Mouse (Mus musculus) forebrain, embryonic 11.5 days (tissue): ENCODE data around the gene Gm5485. TPM values are rescaled to one million over a fixed set of nuclear protein-coding genes. Genes with fewer than 3 reads are reported as not detected.

Experiments used
- ATAC-seq: fragments of 200-750 bp; cut with Nextera tagmentation; replicated peaks from 2 replicates; pipeline ENCODE4 v1.8.0; 2017; ENCODE audit warnings: moderate TSS enrichment; ENCODE audit not compliant: low FRiP score
- DNase-seq: peaks from one replicate; pipeline ENCODE4 v3.0.0-alpha.2; 2017; ENCODE audit warnings: low spot score
- H3K27ac ChIP-seq: fragments of 300-500 bp; sonication (generic); 2 replicates; pipeline ENCODE4 v1.5.1; 2014; ENCODE audit warnings: low read depth, low read length
- H3K27me3 ChIP-seq: fragments of 300-500 bp; sonication (generic); 2 replicates; pipeline ENCODE4 v1.6.1; 2014; ENCODE audit warnings: mild to moderate bottlenecking, low read length, mixed read lengths; ENCODE audit not compliant: control insufficient read depth, insufficient read depth
- H3K36me3 ChIP-seq: fragments of 300-500 bp; sonication (generic); 2 replicates; pipeline ENCODE4 v1.6.1; 2014; ENCODE audit warnings: mild to moderate bottlenecking, low read length, moderate library complexity, mixed read lengths; ENCODE audit not compliant: control insufficient read depth, insufficient read depth
- H3K4me1 ChIP-seq: fragments of 300-500 bp; sonication (generic); replicated peaks from 2 replicates; pipeline ENCODE4 v1.6.1; 2014; ENCODE audit warnings: low read length, mixed read lengths; ENCODE audit not compliant: control insufficient read depth, insufficient read depth
- H3K4me2 ChIP-seq: fragments of 300-500 bp; sonication (generic); 2 replicates; pipeline ENCODE4 v1.6.1; 2014; ENCODE audit warnings: low read depth, mild to moderate bottlenecking, low read length, moderate library complexity, mixed read lengths; ENCODE audit not compliant: severe bottlenecking
- H3K4me3 ChIP-seq: fragments of 300-500 bp; sonication (generic); 2 replicates; pipeline ENCODE4 v1.5.1; 2014; ENCODE audit warnings: low read depth, low read length
- H3K9ac ChIP-seq: fragments of 300-500 bp; sonication (generic); 2 replicates; pipeline ENCODE4 v1.6.1; 2014; ENCODE audit warnings: low read length
- H3K9me3 ChIP-seq: fragments of 300-500 bp; sonication (generic); 2 replicates; pipeline ENCODE4 v1.6.1; 2016; ENCODE audit warnings: low read length, mixed read lengths; ENCODE audit not compliant: control insufficient read depth
- WGBS: fragments of 180-500 bp; shearing (Covaris S2); extraction: QIAGEN DNeasy Blood & Tissue Kit; methylation state at CpG from one replicate; pipeline ENCODE4 v1.1.7; 2014; 5-methylcytosine and 5-hydroxymethylcytosine counted together
- polyA plus RNA-seq: library from polyadenylated mRNA; unstranded; fragments of >200 nt; fragmentation: Nextera tagmentation; extraction: Ambion mirVana; gene quantifications from 2 replicates; pipeline ENCODE4 v1.2.1, GENCODE M21; 2014

The Gm5485 gene
- polyA plus RNA-seq, 1 experiment from 2014 or later = not detected

DNA sequence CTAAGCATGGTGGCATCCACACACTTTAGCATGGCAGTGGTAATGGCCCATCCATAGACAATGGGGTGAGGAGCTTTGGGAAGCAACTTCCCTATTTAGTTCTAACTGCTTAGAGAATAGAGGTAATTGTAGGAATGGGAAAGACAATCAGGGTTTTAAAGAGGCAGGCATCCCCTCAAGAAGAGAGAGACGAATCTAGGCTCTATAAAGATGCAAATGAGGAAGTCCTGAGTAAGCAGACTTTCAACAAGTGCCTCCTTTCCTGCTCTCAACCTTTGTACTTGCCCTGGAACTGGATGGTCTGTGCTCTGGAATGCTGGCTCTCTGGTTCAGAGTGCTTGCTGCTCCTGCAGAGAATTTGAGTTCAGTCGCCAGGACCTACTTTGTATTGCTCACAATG lies 10.3 kb upstream of the Gm5485 start:
- Histone ChIP-seq H3K27me3 (no peaks in the 10 kb centered on the region), H3K36me3 (no peaks in the 10 kb centered on the region), H3K9me3 (no peaks in the 10 kb centered on the region), H3K4me1 (no peaks in the 10 kb centered on the region), H3K27ac (no peak overlapping the region), H3K9ac (no peak overlapping the region), H3K4me2 (no peak overlapping the region), H3K4me3 (no peak overlapping the region)
- 16% methylated on average over 2 of the region's 2 CpGs for WGBS
- DNase-seq (no peak), ATAC-seq (no peak)

DNA sequence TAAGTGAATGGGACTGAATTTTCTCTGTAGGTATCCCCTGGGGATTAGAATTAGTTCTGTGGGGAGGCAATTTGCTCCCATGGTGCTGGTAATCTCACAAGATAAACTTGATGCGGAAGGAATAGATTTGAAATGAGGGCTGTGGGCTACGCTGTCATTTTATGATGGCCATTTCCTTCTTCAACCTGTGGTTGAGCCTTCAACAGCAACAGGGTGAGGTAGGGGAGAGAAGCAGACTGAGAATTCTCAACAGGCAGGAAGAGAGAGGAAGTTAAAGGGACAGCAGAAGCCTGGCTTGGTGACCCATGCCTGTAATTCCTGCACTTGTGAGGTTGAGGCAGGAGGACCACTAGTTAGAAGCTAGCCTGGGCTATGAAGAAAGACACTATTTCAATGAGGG lies 6.8 kb upstream of the Gm5485 start:
- Histone ChIP-seq H3K4me3 (no peak overlapping the region), H3K36me3 (no peaks in the 10 kb centered on the region), H3K27ac (no peak overlapping the region), H3K9ac (no peak overlapping the region), H3K4me1 (no peaks in the 10 kb centered on the region), H3K27me3 (no peaks in the 10 kb centered on the region), H3K4me2 (no peak overlapping the region), H3K9me3 (no peaks in the 10 kb centered on the region)
- WGBS = 68% methylated on average over 2 of the region's 2 CpGs
- DNase-seq (no peak), ATAC-seq (no peak)

DNA sequence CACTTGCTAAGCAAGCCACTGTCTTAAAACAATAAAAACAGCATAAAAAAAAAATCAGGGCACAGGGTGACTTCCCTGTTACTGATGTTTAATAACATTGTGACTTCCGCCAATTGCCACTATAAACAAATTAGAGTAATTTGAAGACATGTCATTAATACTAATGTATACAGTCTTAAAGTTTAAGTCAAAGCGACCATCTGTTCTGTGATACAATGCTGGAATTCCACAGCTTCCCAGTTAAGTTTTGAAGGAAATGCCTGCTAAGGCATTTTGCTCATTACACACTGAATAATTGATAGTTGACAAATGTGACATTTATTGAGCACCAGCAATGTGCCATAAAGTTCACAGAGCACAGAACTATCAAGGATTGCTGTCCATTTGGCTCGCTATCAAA lies 6.3 kb upstream of the Gm5485 start:
- 89% methylated on average over 3 of the region's 3 CpGs for WGBS
- Histone ChIP-seq H3K9ac (no peak overlapping the region), H3K4me2 (no peak overlapping the region), H3K9me3 (no peaks in the 10 kb centered on the region), H3K27me3 (no peaks in the 10 kb centered on the region), H3K4me1 (no peaks in the 10 kb centered on the region), H3K27ac (no peak overlapping the region), H3K4me3 (no peak overlapping the region), H3K36me3 (no peaks in the 10 kb centered on the region)
- DNase-seq (no peak), ATAC-seq (no peak)

DNA sequence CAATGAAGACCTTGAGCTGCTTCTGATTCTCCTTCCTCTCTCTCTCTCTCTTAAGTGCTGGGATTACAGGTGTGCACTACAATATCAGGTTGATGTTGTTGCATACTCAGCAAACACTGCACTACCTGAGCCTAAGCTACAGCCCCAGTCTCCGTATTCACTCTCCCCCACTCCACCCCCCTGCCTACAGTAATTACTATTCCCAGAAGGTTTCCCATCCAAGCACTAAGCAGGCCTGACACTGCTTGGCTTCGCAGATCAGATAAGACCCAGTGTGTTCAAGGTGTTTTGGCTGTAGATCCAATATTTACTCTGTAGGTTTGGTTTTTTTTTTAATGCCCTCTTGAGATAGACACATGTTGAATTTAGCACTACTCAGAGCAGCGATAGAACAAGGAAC lies 2.1 kb downstream of the Gm5485 start:
- no peak overlapping the region for H3K27ac ChIP-seq
- no peaks in the 10 kb centered on the region for H3K27me3 ChIP-seq
- no peak for DNase-seq
- WGBS = 70% methylated on average over 3 of the region's 3 CpGs
- no peak for ATAC-seq
- H3K36me3 ChIP-seq = no peaks in the 10 kb centered on the region
- no peak overlapping the region for H3K4me2 ChIP-seq
- H3K9me3 ChIP-seq = no peaks in the 10 kb centered on the region
- H3K9ac ChIP-seq = no peak overlapping the region
- no peaks in the 10 kb centered on the region for H3K4me1 ChIP-seq
- no peak overlapping the region for H3K4me3 ChIP-seq

DNA sequence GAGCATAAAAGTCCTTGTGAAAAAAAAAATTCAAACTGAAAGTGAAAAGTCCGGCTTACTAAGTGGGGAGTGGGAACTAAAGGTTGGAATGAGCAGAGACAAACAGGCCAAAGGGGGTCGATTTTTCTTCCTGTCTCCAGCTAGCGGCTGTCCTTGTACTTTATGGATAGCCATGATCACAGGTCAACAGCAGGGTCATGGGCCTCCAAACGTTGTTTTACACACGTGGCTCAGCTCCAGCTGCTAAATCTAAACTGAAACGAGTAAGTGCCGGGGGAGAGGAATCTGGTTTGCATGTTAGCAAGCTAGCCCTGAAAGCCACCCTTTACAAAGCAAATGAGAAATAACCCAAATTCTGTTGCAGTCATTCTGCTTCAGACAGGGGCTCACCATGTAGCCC lies 2.6 kb downstream of the Gm5485 start:
- Histone ChIP-seq H3K36me3 (no peaks in the 10 kb centered on the region), H3K9me3 (no peaks in the 10 kb centered on the region), H3K27me3 (no peaks in the 10 kb centered on the region), H3K9ac (no peak overlapping the region), H3K27ac (no peak overlapping the region), H3K4me1 (no peaks in the 10 kb centered on the region), H3K4me3 (no peak overlapping the region), H3K4me2 (no peak overlapping the region)
- WGBS = 78% methylated on average over 7 of the region's 7 CpGs
- DNase-seq (no peak), ATAC-seq (no peak)

DNA sequence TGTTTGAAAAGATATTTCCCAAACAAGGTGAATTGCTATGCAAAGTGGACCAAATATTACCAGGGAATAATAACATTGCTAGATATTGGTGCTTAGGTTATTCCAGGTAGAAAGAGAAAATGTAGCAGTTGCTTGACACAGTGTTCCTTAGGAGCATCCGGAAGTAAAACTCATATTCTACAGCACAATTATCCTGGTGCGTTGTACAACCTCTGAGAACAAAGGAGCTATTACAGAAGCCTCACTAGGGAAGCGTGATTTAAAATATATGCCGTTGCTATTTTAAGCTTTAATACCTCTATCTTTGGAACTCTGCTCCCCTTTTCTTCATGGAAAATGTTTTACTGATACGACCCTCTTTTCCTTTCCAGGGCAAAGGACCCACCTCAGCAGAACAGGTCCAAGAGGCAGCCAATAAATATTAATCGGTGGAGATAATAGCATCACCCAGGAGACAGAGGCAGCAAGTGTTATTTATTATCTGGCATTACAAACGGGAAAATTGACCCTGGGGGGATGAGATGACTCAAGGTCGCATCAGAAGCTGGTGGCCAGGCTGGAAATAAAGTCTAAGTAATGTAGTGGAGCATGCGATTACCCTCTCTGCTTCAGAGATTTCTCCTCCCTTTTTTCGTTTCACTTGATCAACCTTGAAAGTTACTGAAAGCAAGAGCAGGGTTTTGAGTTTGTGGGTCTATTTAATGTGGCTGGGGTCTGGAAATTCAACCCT lies 6.4 kb downstream of the Gm5485 start:
- Histone ChIP-seq H3K9ac (no peak overlapping the region), H3K4me3 (no peak overlapping the region), H3K4me1 (no peaks in the 10 kb centered on the region), H3K36me3 (no peaks in the 10 kb centered on the region), H3K4me2 (no peak overlapping the region), H3K27me3 (no peaks in the 10 kb centered on the region), H3K27ac (no peak overlapping the region), H3K9me3 (no peaks in the 10 kb centered on the region)
- ATAC-seq = no peak
- 82% methylated on average over 10 of the region's 10 CpGs for WGBS
- DNase-seq = no peak

DNA sequence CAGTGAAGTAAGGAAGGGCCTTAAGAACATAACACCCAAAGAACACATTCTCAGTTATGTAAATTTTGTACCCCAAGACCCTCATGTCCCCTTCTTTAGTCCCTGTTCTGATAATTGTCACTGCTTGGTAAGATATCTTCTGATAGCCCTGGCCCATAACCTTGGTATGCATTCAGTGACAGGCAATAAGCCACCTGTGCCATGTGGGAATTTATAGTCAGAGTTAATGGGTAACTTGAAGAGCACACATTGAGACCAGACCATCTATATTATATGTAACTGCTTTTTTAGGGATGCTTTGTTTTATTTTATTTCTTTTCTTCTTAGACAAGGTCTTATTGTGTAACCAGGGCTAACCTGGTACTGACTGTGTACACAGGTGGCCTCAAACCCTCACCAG lies 8.2 kb downstream of the Gm5485 start:
- Histone ChIP-seq H3K36me3 (no peaks in the 10 kb centered on the region), H3K27ac (no peak overlapping the region), H3K27me3 (no peaks in the 10 kb centered on the region), H3K4me3 (no peak overlapping the region), H3K9me3 (no peaks in the 10 kb centered on the region), H3K4me2 (no peak overlapping the region), H3K4me1 (no peaks in the 10 kb centered on the region), H3K9ac (no peak overlapping the region)
- ATAC-seq (no peak), DNase-seq (no peak)

DNA sequence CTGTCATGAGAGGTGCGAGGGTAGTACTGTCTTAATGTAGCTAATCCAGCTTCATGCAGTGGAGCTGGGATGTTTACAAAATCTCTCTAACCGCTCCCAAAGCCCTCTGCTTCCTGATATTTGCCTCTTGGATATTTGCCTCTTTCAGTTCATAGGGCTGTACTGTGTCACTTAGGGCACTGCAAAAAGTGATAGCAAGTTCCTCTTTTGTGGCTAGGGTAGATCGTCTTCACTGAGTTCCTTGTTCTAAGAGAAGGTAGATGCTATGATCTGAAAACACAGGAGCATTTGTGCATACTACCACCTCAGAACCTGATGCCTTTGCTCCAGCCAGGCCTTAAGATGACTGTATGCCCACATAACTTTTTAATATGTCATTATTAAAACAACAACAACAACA lies 8.8 kb downstream of the Gm5485 start:
- WGBS = 96% methylated on average over 3 of the region's 3 CpGs
- H3K4me1 ChIP-seq = no peaks in the 10 kb centered on the region

DNA sequence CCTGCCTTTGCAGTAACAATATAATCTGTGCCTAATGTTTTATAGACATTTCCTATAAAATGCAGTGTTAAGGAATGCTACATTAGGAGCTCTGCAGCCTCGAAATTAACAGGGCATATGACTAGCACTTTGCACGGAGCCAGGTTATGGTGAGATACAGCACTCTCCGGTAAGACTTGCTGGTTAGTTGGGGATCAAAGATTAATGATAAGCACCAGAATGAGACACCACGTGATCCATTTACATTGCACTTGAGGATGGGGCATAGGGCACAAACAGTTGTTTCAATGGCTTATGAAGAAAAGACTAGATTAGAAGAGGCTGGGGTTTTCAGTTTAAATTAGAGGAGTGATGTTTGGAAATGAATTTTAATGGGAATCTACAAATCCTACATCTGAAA lies 9.3 kb downstream of the Gm5485 start:
- no peaks in the 10 kb centered on the region for H3K36me3 ChIP-seq
- 88% methylated on average over 4 of the region's 4 CpGs for WGBS

More for the DNA sequence above, 8.8 kb downstream of the Gm5485 start:
- Histone ChIP-seq H3K27me3 (no peaks in the 10 kb centered on the region), H3K9me3 (no peaks in the 10 kb centered on the region), H3K27ac (no peak overlapping the region), H3K36me3 (no peaks in the 10 kb centered on the region), H3K9ac (no peak overlapping the region), H3K4me2 (no peak overlapping the region), H3K4me3 (no peak overlapping the region)
- DNase-seq = no peak
- no peak for ATAC-seq

More for the DNA sequence above, 9.3 kb downstream of the Gm5485 start:
- Histone ChIP-seq H3K4me1 (no peaks in the 10 kb centered on the region), H3K27ac (no peak overlapping the region), H3K4me3 (no peak overlapping the region), H3K9me3 (no peaks in the 10 kb centered on the region), H3K9ac (no peak overlapping the region), H3K27me3 (no peaks in the 10 kb centered on the region), H3K4me2 (no peak overlapping the region)
- ATAC-seq = no peak
- DNase-seq = no peak
